Mouse (Mus musculus) heart, embryonic 16.5 days (tissue): ENCODE data around the gene Brd3. TPM values are rescaled to one million over a fixed set of nuclear protein-coding genes. Genes with fewer than 3 reads are reported as not detected.
"Not testable (repeated sequence)": the region's sequence is repeated elsewhere in the genome, so short reads cannot be mapped to it uniquely, and the experiment has no call there.

Source experiments
- ATAC-seq: fragments of 200-750 bp; cut with Nextera tagmentation; replicated peaks from 2 replicates; pipeline ENCODE4 v1.8.0; 2017; ENCODE audit warnings: moderate number of reproducible peaks; ENCODE audit not compliant: insufficient read depth, low FRiP score; ENCODE audit errors: extremely low read depth
- H3K27ac ChIP-seq: fragments of 300-500 bp; sonication (generic); 2 replicates; pipeline ENCODE4 v1.5.1; 2014; ENCODE audit warnings: mild to moderate bottlenecking, low read length, control low read depth, moderate library complexity
- H3K27me3 ChIP-seq: fragments of 300-500 bp; sonication (generic); 2 replicates; pipeline ENCODE4 v1.6.1; 2014; ENCODE audit warnings: low read length, mixed read lengths; ENCODE audit not compliant: control insufficient read depth, insufficient read depth
- H3K36me3 ChIP-seq: fragments of 300-500 bp; sonication (generic); 2 replicates; pipeline ENCODE4 v1.6.1; 2014; ENCODE audit not compliant: control insufficient read depth, insufficient read depth
- H3K4me1 ChIP-seq: fragments of 300-500 bp; sonication (generic); 2 replicates; pipeline ENCODE4 v1.6.1; 2014; ENCODE audit warnings: low read length, mixed read lengths; ENCODE audit not compliant: control insufficient read depth, insufficient read depth
- H3K4me2 ChIP-seq: fragments of 300-500 bp; sonication (generic); 2 replicates; pipeline ENCODE4 v1.6.1; 2014; ENCODE audit warnings: low read depth, mild to moderate bottlenecking, control low read depth, low read length
- H3K4me3 ChIP-seq: fragments of 300-500 bp; sonication (generic); 2 replicates; pipeline ENCODE4 v1.5.1; 2014; ENCODE audit warnings: mild to moderate bottlenecking, control low read depth, low read length
- H3K9ac ChIP-seq: fragments of 300-500 bp; sonication (generic); 2 replicates; pipeline ENCODE4 v1.6.1; 2014; ENCODE audit warnings: low read length, control low read depth
- H3K9me3 ChIP-seq: fragments of 300-500 bp; sonication (generic); replicated peaks from 2 replicates; pipeline ENCODE4 v1.6.1; 2016; ENCODE audit warnings: low read length; ENCODE audit not compliant: control insufficient read depth
- WGBS: fragments of 180-500 bp; shearing (Covaris S2); extraction: QIAGEN DNeasy Blood & Tissue Kit; methylation state at CpG from one replicate; pipeline ENCODE4 v1.1.7; 2014; 5-methylcytosine and 5-hydroxymethylcytosine counted together
- polyA plus RNA-seq: library from polyadenylated mRNA; unstranded; fragments of >200 nt; fragmentation: Nextera tagmentation; extraction: Ambion mirVana; gene quantifications from 2 replicates; pipeline ENCODE4 v1.2.1, GENCODE M21; 2015

The Brd3 gene
- polyA plus RNA-seq: 57.1 and 61.0 TPM in 2 replicates

- Histone ChIP-seq H3K4me1 (peaks cover 17% of the 10 kb centered on the region), H3K27me3 (no peaks in the 10 kb centered on the region), H3K4me3 (no peak within 1 kb of the TSS), H3K4me2 (no peak within 1 kb of the TSS), H3K27ac (no peak within 1 kb of the TSS), H3K9me3 (no peaks in the 10 kb centered on the region), H3K36me3 (no peaks in the 10 kb centered on the region), H3K9ac (no peak within 1 kb of the TSS)
- 67% methylated on average over 4 of the region's 4 CpGs for WGBS
- no peak for ATAC-seq
These were observed at the start of gene Brd3 for GRCm38 (mm10) chr2:27507562-27507961. TSS of gene Brd3 (minus strand) at chr2:27507662.

GRCm38 (mm10) chr2:27556921-27557320, 49.5 kb upstream of the Brd3 start:
- no peak overlapping the region for H3K4me3 ChIP-seq
- H3K4me2 ChIP-seq: no peak overlapping the region
- ATAC-seq: no peak
- H3K9me3 ChIP-seq: no peaks in the 10 kb centered on the region
- peaks cover 6% of the 10 kb centered on the region; the same call in 1 of the 2 replicates for H3K4me1 ChIP-seq
- no peaks in the 10 kb centered on the region for H3K27me3 ChIP-seq
- no peak overlapping the region for H3K9ac ChIP-seq
- H3K27ac ChIP-seq: no peak overlapping the region
- no peaks in the 10 kb centered on the region for H3K36me3 ChIP-seq
- 84% methylated on average over 6 of the region's 6 CpGs for WGBS

- Histone ChIP-seq H3K9me3 (no peaks in the 10 kb centered on the region), H3K4me3 (no peak overlapping the region), H3K9ac (no peak overlapping the region), H3K27me3 (no peaks in the 10 kb centered on the region), H3K4me1 (peaks cover 6% of the 10 kb centered on the region; the same call in 1 of the 2 replicates), H3K36me3 (no peaks in the 10 kb centered on the region), H3K4me2 (no peak overlapping the region), H3K27ac (peak overlapping the region; percentile 28; the same call in 1 of the 2 replicates)
- WGBS: 55% methylated on average over 9 of the region's 9 CpGs
- ATAC-seq: peak; percentile 75
These were observed 46.8 kb upstream of the Brd3 start for GRCm38 (mm10) chr2:27554308-27554707.

- Histone ChIP-seq H3K27ac (no peak overlapping the region), H3K27me3 (no peaks in the 10 kb centered on the region), H3K36me3 (no peaks in the 10 kb centered on the region), H3K9ac (no peak overlapping the region), H3K4me1 (peaks cover 6% of the 10 kb centered on the region; the same call in 1 of the 2 replicates), H3K4me2 (no peak overlapping the region), H3K9me3 (no peaks in the 10 kb centered on the region), H3K4me3 (no peak overlapping the region)
- WGBS: 16% methylated on average over 7 of the region's 7 CpGs
- no peak for ATAC-seq
These were observed 45.3 kb upstream of the Brd3 start for GRCm38 (mm10) chr2:27552620-27553287.

- no peak overlapping the region for H3K4me3 ChIP-seq
- no peaks in the 10 kb centered on the region for H3K9me3 ChIP-seq
- H3K27ac ChIP-seq: no peak overlapping the region
- no peaks in the 10 kb centered on the region for H3K4me1 ChIP-seq
- WGBS: 88% methylated on average over 1 of the region's 1 CpGs
- no peaks in the 10 kb centered on the region for H3K27me3 ChIP-seq
- no peaks in the 10 kb centered on the region for H3K36me3 ChIP-seq
- H3K4me2 ChIP-seq: no peak overlapping the region
- H3K9ac ChIP-seq: no peak overlapping the region
- ATAC-seq: no peak
These were observed 41.4 kb upstream of the Brd3 start for GRCm38 (mm10) chr2:27548664-27549369.

- H3K27ac ChIP-seq: no peak overlapping the region
- no peaks in the 10 kb centered on the region for H3K27me3 ChIP-seq
- H3K9ac ChIP-seq: no peak overlapping the region
- H3K4me3 ChIP-seq: no peak overlapping the region
- H3K9me3 ChIP-seq: no peaks in the 10 kb centered on the region
- no peaks in the 10 kb centered on the region for H3K4me1 ChIP-seq
- 90% methylated on average over 2 of the region's 2 CpGs for WGBS
- ATAC-seq: no peak
- H3K36me3 ChIP-seq: no peaks in the 10 kb centered on the region
- H3K4me2 ChIP-seq: no peak overlapping the region
These were observed 40.5 kb upstream of the Brd3 start for GRCm38 (mm10) chr2:27547986-27548385.

GRCm38 (mm10) chr2:27547326-27547725, 39.9 kb upstream of the Brd3 start:
- H3K4me3 ChIP-seq: no peak overlapping the region
- H3K27me3 ChIP-seq: no peaks in the 10 kb centered on the region
- no peaks in the 10 kb centered on the region for H3K9me3 ChIP-seq
- ATAC-seq: no peak
- 33% methylated on average over 1 of the region's 1 CpGs for WGBS
- no peaks in the 10 kb centered on the region for H3K4me1 ChIP-seq
- H3K27ac ChIP-seq: no peak overlapping the region
- no peak overlapping the region for H3K4me2 ChIP-seq
- H3K9ac ChIP-seq: no peak overlapping the region
- no peaks in the 10 kb centered on the region for H3K36me3 ChIP-seq

GRCm38 (mm10) chr2:27546041-27546440, 38.6 kb upstream of the Brd3 start:
- not testable (repeated sequence) for ATAC-seq, H3K9ac ChIP-seq, H3K27ac ChIP-seq, H3K4me3 ChIP-seq, H3K36me3 ChIP-seq, H3K27me3 ChIP-seq, H3K4me1 ChIP-seq, H3K4me2 ChIP-seq, H3K9me3 ChIP-seq
- WGBS: 95% methylated on average over 8 of the region's 8 CpGs

GRCm38 (mm10) chr2:27545517-27545916, 38.1 kb upstream of the Brd3 start:
- not testable (repeated sequence) for H3K4me2 ChIP-seq, H3K27ac ChIP-seq, H3K9ac ChIP-seq, H3K9me3 ChIP-seq, H3K27me3 ChIP-seq, ATAC-seq, H3K4me1 ChIP-seq, H3K4me3 ChIP-seq, H3K36me3 ChIP-seq
- WGBS: 62% methylated on average over 3 of the region's 3 CpGs
